Mouse (Mus musculus) layer of hippocampus, adult 18-20 months (tissue): ENCODE results near the gene Ddx27. TPM values are rescaled to one million over a fixed set of nuclear protein-coding genes. Genes with fewer than 3 reads are reported as not detected.

Source experiments
- DNase-seq, 2 experiments: peaks; one replicate each; pipeline ENCODE4 v3.0.0; 2022; ENCODE audit warnings: low spot score in 2 of 2
- total RNA-seq, 2 experiments: library from RNA; stranded (reverse); gene quantifications; 2 replicates each; pipeline ENCODE4 v1.2.3; 2021

The Ddx27 gene
- total RNA-seq, 2 experiments from 2014 or later = 26.8 to 31.4 TPM

DNA sequence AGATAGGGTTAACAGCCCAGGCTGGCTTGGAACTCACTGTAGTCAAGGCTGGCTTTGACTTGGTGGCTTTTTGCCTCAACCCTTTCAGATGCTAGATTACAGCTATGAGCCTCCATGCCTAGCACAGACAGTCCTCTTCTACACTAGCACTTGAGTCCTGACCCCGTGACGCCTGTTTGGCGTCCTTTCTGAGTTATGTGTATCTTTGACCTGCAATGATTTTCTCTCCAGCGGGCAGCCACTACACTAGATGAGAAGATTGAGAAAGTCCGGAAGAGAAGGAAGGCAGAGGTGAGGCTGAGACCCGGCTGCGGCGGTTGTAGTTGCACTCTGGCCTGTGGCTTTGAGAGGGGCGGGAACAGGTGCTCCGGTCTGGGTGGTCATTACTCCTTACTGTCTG lies 4.4 kb downstream of the Ddx27 start:
- no peak for DNase-seq

DNA sequence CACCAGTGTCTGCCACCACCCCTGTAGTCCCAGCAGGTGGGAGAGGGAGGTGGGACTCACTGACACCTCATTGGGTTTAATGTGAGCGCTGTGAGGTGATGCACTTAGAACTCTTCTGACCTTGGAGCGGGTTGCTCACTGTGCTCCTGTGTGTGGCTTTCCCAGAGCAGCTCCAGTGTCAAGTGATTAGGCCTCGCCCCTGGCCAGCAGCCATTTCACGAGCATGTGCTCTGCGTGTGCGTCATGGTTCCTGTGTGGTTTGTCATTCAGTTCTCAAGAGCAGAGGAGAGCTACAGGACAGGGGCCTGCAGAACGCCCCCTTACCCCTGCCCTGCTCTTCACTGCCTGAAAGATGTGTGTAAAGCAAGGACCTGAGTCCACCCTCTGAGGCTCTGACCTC lies 13.6 kb downstream of the Ddx27 start:
- DNase-seq = no peak

DNA sequence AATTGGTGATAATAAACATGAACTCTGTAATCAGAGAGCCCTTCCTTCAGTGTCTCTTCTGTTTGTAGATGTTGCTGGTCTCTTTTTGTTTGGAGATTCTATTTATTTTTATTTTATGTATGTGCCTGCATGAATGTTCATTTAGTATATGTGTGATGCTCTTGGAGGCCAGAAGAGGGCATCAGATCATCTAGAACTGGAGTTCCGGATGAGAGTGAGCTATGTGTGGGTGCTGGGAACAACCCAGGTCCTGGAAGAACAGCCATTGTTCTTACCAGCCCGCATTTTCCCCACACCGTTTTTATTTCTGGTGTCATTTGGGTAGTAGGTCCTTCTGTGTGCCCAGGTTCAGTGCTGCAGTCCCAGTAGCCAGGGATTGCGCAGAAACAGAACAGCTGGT lies 15.5 kb downstream of the Ddx27 start:
- no peak for DNase-seq

DNA sequence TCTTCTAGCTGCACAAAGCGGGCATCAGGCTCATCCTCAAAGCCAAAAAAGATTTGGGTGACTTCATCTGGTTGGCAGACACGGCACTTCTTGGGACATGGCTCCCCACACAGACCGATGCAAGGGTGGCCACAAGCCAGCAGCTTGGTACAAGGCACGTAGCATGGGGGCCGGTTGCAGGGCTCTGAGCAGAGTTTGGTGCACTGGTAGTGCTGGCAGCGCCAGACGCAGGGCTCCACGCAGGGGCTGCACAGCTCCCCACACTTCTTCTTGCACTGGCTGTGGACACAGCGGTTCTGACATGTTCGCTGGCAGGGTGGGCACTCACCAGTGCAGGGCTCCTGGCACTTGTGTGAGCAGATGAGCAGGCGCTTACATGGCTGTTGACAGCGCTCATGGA lies 22.7 kb downstream of the Ddx27 start:
- DNase-seq = no peak

DNA sequence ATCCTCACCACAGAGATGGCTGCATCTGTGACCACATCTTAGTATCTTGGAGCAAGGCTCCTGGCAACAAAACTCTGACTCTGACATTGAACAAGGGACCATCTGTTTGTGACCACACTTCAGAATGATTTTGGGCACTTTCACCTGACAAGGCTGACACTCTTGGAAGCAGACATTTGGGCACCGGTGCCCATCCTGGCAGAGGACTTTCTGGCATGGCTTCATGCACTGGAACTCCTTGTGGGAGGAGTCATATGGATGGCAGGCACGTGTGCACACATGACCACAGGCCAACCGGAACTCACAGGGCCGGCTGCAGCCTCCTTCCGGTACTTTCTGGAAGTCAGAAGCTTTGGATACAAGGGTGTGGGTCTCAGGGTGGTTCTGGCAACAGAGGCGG lies 23.3 kb downstream of the Ddx27 start:
- no peak for DNase-seq

DNA sequence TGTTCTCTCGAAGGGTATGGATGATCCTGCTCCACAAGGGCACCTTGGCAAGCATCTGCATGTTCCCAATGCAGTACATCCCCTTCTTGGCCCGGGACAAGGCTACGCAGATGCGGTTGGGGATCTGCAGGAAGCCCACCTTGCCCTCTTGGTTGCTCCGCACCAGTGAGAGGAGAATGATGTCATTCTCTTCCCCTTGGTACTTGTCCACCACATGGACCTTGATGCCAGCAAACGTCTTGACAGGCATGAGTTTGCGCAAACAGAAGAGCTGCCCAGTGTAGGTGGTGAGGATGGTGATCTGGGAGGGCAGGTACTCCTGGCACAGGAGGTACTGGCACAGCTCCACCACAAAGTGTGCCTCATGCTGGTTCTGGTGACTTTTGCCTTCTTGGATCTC lies 23.7 kb downstream of the Ddx27 start:
- DNase-seq = no peak

DNA sequence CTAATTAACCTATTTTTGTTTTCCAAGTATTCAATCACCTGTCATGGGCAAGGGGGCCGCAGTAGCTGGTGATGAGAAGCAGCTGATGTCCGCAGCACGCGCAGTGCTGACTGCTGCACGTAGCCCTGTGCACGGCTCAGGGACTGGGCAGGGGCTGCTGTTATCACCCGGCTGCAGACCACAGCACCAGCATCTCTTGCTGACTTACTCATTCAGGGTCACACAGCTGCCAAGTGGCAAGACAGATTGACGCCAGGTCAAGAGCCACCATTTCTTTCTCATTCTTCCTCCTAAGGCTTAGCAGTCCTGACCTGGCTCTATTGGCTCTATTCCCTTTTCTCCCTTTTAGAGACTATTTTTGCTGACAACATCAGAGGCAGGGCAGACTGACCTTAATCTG lies 24.4 kb downstream of the Ddx27 start:
- DNase-seq = no peak

DNA sequence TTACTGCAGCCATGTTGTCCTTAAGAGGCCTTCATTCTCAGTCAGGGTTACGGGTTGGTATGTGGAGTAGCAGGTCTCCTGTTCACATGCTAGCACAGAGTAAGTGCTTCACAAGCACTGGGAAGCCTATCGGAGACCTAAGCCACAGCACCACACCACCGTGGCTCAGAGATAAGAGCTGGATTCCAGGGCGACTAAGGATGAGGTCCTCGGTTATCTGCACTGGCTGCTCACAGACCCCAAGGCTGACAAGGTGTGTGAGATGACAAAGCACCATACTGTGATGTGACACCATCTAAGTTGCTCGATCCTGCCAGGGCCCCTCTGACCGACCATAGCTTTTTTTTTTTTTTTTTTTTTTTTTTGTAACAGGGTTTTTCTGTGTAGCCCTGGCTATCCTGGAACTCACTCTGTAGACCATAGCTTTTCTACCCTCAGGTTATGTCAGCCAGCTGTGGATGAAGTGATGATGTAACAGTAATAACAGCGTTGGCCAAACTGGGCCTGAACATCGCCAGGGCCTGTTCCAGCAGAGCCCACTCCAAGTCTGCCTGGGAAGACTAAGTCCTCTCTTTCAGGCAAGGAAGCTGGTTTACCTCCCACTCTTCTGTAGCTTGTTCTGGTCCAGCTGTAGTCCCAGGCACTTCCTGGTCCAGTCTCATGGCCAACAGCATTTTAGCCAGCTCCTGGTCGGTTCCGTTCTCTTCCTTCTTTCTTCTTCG lies 28.6 kb downstream of the Ddx27 start:
- DNase-seq = no peak

DNA sequence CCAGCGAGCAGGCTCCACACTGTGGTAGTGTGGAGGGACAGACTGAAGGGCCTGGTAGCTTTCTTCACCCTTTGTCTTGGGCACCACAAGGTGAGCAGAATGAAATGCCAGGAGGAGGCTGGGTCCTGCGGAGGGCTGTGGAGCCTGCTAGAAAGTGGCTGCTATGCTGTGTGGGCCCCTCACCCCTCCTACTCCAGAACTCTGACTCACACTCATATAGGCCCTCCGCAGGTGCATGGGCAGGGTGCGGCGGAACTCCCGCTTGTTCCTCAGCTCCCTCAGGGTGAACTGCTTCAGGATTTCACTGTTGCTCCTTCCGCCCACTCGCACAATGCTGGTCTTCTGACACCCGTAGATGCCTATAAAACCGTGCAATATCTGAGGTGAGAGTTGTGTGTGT lies 33.2 kb downstream of the Ddx27 start:
- DNase-seq = no peak

DNA sequence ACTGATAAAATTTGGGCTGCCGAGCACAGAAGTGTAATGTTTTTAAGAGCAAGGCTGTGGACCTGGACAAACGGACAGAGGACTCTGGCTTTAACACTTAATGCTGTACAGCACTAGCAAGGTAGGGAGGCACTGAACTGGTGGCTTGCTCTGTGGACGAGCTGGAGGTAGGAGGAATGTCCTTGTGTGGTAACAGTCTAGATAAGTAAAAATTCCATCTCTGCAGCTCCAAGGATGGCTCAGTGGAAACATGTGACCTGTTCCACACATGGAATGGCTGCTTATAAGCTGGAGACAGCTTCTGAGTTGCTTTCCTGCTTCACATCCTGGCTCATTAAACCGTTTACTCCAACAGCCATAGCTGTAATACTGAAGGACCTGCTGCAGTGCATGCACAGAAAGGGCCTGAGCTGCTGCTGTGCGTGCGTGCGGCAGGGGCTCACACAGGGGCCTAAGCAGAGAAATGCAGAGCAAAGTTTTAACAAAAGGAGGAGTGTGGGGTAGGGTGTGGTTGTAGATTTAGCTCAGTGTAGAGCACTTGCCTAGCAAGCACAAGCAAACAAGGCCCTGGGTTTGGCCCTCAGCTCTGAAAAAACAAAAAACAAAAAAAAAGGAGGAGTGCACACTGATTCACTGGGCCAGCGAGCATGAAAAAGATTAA lies 33.8 kb downstream of the Ddx27 start:
- DNase-seq = no peak

DNA sequence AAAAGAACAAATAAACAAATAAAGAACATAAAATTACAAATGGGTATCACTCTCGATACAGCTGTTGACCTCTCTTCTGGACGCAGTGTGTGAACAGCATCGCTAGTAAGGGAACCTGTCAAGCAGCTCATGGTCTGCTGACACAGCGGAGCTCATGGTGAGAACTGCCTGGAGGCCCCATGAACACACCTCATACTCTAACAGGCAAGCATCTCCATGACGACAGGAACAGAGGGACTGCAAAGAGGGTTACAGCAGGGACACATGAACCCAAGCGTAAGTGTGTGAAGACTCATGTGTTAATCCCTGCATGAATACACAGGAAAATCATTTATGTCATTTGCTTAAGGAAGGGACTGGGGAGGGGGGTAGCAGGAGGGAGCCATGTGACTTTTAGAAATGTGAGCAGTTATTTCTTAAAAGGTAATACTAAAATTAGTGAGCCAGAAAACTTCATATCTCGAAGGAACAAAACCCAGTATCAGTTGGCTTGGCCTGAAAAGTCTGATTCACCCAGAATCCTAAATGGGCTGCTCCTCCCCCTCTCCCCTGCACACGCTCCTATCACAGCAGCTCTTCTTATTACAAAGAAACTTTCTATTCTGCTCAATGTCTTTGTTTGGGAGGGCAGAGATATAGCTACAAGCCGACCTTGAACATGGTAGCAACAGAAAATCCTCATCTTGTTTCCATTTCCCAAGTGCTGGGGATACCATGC lies 38.3 kb downstream of the Ddx27 start:
- no peak for DNase-seq

DNA sequence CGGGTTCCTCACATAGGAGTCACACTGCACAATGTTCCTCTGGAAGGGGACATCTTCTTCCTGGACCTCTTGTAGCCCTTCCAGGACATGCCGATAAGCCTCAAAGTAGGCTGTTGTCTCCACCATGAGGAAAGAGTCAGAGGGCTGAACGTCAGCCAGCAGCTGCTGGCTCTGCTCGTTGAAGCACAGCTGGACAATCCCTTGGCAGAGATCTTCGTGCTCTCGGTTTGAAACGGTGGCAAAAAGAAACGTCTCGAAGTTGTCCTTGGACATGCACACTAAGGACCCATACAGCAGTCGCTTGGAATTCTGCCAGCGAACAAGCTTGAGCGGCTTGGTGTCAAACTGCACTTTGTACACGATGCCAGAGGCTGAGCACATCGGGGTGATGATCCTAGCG lies 40.4 kb downstream of the Ddx27 start:
- DNase-seq = peak in 1 of 2 experiments; percentile 44

DNA sequence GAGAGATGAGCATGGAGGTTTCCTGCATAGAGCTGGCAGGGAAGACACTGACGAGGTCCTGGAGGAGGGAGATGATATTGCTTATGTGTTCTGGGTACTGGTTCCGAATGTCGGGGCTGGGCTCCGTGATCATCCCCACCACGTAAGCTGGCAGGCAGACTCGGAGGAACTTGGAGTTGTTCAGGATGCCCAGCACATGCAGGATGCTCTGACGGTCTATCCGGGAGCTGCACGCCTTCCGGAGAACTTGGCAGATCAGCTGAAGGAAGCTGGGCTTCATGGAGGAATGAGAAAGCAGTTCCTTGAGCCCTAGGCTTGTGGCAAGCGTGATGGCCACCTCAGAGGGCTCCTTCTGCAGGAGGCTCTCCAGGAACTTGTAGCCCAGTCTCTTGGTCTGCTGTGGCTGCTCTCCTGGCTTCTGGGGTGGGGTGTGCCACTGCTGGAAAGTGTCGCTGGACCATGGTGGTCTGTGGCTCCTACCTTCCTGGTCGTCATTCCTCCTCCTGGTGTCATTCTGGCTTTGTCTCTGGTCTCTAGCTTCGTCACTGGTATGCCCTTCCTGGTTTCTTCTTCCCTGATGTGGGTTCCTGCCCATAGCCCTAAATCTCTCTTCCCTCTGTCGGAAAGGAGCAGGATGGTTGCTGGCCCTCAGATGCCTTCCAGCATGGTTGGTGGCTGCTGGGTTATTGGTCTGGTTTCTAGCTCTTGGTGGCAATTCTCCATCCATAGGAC lies 41.4 kb downstream of the Ddx27 start:
- no peak for DNase-seq

DNA sequence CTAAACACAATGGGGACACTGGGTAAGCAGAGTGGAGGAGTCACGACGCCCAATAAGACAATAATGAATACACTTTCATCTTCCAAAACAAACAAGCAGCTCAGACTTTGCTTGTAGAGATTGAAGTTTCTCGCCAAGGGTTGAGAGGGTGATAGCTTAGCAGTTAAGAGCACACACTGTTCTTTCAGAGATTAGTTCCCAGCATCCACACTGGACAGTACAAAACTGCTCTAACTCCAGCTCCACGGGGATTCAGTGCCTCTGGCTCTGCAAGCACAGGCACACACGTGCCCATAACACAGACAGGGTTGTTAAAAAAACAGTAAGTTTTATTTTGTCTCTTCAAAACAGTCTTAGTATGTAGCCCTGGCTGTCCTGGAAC lies 41.9 kb downstream of the Ddx27 start:
- no peak for DNase-seq

DNA sequence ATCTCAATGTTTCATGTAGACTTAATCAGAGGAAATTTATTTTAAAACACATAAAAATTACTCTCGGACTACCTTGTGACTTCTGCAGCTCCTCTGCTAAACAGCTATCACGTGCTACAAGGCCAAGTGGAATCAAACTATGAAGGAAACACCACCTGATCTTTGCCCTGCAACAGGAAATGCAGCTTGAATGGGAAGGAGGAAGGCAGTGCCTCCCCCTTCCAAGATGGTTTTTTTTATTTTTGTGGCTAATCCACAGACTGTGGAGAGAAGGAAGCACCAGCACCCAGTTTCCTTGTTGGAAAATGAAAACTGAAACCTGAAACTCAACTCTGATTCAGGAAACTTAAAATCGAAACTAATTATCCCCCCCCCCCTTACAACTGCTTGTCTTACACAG lies 43.2 kb downstream of the Ddx27 start:
- DNase-seq = no peak

DNA sequence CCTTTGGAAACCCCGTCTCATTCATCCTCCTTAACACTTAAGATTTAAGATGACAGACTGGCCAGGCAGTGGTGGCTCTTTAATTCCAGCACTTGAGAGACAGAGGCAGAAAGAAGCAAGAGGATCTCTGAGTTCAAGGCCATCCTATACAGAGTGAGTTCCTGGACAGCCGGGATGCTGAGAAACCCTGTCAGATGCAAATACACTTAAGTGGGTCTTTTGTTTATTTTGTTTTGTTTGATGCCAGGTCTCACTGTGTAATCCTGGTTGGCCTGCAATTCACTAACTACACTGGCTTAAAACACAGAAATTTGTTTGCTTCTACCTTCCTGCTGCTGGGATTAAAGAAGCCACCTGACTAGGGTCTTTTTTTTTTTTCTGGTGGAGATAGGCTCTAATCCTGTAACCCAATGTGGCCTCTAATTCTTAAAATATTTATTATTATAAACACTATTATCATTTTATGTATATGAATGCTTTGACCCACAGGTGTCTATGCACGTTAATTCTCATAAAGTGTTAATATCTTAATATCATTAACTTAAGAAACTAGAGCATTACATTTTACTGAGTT lies 43.9 kb downstream of the Ddx27 start:
- DNase-seq = no peak

DNA sequence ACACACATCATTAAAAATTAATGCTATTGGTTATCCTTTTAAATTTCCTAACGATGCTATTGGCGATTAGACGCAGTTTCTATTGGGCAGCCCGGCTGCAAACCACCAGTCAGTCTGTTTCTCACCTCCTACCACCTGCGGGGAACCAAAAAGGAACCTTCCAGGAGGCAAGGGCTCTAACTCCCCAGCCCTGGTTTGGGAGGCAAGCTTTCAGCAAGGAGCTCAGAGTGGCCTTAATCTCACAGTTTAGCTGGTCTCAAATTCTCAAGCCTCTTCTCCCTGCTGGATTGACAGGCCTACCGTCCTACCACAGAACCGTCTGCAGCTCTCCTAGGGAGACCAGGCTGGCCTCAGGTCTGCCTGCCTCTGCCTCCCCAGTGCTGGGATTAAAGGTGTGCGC lies 44.5 kb downstream of the Ddx27 start:
- DNase-seq = no peak

DNA sequence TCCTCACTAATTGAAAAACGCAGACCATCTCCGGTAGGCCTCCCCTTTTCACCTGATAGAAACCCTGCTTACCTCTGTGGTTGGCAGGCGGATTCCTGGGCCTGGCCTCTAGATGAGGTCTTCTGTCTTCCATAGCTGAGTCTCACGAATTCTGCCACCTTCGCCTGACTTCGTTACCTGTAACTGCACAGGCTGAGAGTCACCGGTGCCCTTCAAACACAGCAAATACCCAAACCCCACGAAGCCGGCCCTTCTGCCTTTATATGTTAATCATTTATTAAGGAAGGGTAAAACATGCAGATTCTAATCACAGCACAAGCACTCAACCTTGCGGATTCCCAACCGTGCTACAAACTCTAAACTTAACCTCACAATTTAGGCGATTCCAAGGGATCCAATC lies 45.0 kb downstream of the Ddx27 start:
- DNase-seq = no peak

DNA sequence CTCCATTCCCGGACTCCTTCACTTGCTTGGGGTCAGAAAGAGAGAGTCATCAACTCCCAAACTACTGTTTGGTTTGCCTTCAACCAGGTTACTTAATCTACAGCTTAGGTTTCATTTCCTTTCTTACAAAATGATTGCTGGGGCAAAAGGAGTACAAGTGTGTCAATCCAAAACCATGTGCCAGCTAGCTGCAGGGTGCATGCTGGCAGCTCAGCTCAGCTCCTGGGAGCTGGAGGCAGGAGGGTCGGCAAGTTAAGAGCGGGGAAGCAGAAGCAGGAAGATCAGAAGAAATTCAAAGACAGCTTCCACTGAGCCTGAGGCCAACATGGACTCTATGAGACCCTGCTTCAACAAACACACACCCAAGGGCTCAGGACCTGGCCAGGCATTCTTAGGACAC lies 45.4 kb downstream of the Ddx27 start:
- DNase-seq = no peak

DNA sequence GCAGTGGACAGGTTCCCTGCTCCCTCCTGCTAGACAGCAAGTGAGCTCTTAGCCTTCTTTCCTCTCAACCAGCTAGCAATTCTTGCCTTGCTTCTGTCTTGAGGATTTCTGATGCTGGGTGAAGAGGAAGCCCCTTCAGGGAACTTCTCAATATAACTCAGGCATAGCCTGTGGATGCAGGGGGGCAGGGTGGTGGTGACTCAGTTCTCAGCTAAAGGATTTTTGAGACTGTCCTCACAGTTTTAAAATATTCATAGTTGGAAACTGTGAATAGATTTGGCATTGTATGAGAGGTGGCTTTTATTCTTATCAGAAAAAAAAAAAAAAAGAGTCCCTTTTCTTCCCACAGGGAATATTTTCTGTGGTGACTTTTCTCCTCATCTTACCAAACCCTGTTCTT lies 45.8 kb downstream of the Ddx27 start:
- DNase-seq = no peak

DNA sequence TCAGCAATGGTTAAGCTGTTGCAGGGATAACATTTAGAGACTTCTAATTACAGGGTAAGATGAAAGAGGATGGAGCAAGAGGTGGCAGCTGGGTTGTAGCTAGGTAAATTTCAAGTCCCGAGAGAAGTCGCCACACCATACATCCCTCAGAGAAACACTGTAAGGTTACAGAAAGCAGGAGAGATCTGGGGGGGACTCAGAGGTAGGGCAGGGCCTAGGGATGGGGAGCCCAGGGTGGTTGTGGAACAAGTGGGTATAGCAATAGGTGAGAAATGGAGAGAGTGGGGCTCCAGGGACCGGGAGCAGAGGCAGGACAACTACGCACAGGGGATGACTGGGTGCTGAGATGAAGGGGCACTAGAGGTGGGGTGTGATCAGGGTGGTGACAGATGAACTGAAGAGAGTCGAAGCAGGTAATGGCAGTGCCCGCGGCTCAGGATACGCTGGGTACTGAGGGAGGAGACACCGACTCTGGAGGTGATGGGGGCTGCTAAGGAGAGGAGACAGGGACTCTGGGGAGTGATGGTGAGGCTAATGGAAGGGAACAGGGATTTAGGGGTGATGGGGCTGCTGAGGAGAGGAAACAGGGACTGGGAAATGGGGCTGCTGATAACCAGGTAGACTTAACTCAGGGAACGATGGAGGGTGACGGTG lies 46.5 kb downstream of the Ddx27 start:
- DNase-seq = no peak
